Mouse (Mus musculus) olfactory bulb, adult 2 months (tissue): ENCODE data around the gene Spdef. TPM values are rescaled to one million over a fixed set of nuclear protein-coding genes. Genes with fewer than 3 reads are reported as not detected.

Experiments
- H3K27ac ChIP-seq: fragments of 200-500 bp; 2 replicates; pipeline ENCODE4 v1.5.1; 2012; ENCODE audit warnings: low read depth, low read length; ENCODE audit not compliant: insufficient read depth
- H3K4me1 ChIP-seq: fragments of 200-500 bp; 2 replicates; pipeline ENCODE4 v1.6.1; 2012; ENCODE audit warnings: low read length; ENCODE audit not compliant: control insufficient read depth, insufficient read depth
- H3K4me3 ChIP-seq: fragments of 200-500 bp; 2 replicates; pipeline ENCODE4 v1.5.1; 2012; ENCODE audit warnings: mild to moderate bottlenecking, low read depth, low read length, moderate library complexity; ENCODE audit not compliant: insufficient read depth
- CTCF ChIP-seq: fragments of 200-500 bp; IDR thresholded peaks from 2 replicates; pipeline ENCODE4 v1.5.1; 2012; ENCODE audit warnings: low read depth, mild to moderate bottlenecking, low read length, moderate library complexity; ENCODE audit not compliant: insufficient read depth
- POLR2A ChIP-seq: fragments of 200-500 bp; IDR thresholded peaks from 2 replicates; pipeline ENCODE4 v1.6.1; 2012; ENCODE audit warnings: mild to moderate bottlenecking, low read depth, low read length, moderate library complexity; ENCODE audit not compliant: insufficient read depth
- WGBS: fragments of 180-500 bp; shearing (Covaris S2); methylation state at CpG from one replicate; pipeline ENCODE4 v1.1.7; 2018; 5-methylcytosine and 5-hydroxymethylcytosine counted together
- polyA plus RNA-seq: library from polyadenylated mRNA; stranded (reverse); fragments of >200 nt; gene quantifications from 2 replicates; pipeline ENCODE4 v1.2.4, GENCODE M21; 2012; ENCODE audit warnings: low replicate concordance; ENCODE audit not compliant: missing spikeins, insufficient read depth, insufficient read length

Spdef gene
- polyA plus RNA-seq, 1 experiment, result not detected

GRCm38 (mm10) chr17:27734344-27735073, 5.8 kb upstream of the Spdef start:
- H3K4me1 ChIP-seq, result no peaks in the 10 kb centered on the region
- H3K27ac ChIP-seq, result no peak overlapping the region
- TF ChIP-seq CTCF (no peak), POLR2A (no peak)
- WGBS, result 51% methylated on average over 13 of the region's 13 CpGs
- H3K4me3 ChIP-seq, result no peak overlapping the region

GRCm38 (mm10) chr17:27732694-27733093, 3.9 kb upstream of the Spdef start:
- WGBS, result 91% methylated on average over 3 of the region's 3 CpGs
- no peaks in the 10 kb centered on the region for H3K4me1 ChIP-seq
- no peak overlapping the region for H3K27ac ChIP-seq
- TF ChIP-seq CTCF, result no peak
- no peak for TF ChIP-seq POLR2A
- no peak overlapping the region for H3K4me3 ChIP-seq

- 82% methylated on average over 5 of the region's 5 CpGs for WGBS
- Histone ChIP-seq H3K27ac (no peak overlapping the region), H3K4me3 (no peak overlapping the region), H3K4me1 (no peaks in the 10 kb centered on the region)
- TF ChIP-seq CTCF, result no peak
- TF ChIP-seq POLR2A, result no peak
These were observed 3.4 kb upstream of the Spdef start for GRCm38 (mm10) chr17:27732152-27732551.

GRCm38 (mm10) chr17:27726527-27726926, 2.2 kb downstream of the Spdef start:
- H3K4me3 ChIP-seq, result no peak overlapping the region
- no peak for TF ChIP-seq POLR2A
- 60% methylated on average over 7 of the region's 7 CpGs for whole genome bisulfite sequencing
- H3K4me1 ChIP-seq, result peaks cover 16% of the 10 kb centered on the region
- no peak overlapping the region for H3K27ac ChIP-seq

- no peak overlapping the region for H3K27ac ChIP-seq
These were observed 3.3 kb downstream of the Spdef start for GRCm38 (mm10) chr17:27725412-27725811.

GRCm38 (mm10) chr17:27725011-27725410, 3.7 kb downstream of the Spdef start:
- 45% methylated on average over 10 of the region's 10 CpGs for WGBS
- Histone ChIP-seq H3K27ac (no peak overlapping the region), H3K4me1 (peaks cover 16% of the 10 kb centered on the region), H3K4me3 (no peak overlapping the region)
- TF ChIP-seq POLR2A, result no peak
- TF ChIP-seq CTCF, result no peak

More at GRCm38 (mm10) chr17:27725412-27725811, 3.3 kb downstream of the Spdef start:
- H3K4me1 ChIP-seq, result peaks cover 16% of the 10 kb centered on the region
- TF ChIP-seq POLR2A (no peak), CTCF (no peak)
- H3K4me3 ChIP-seq, result no peak overlapping the region
- WGBS, result 40% methylated on average over 10 of the region's 10 CpGs

- H3K4me3 ChIP-seq, result no peak overlapping the region
- no peak overlapping the region for H3K27ac ChIP-seq
- WGBS, result 81% methylated on average over 3 of the region's 3 CpGs
- TF ChIP-seq CTCF, result no peak
- TF ChIP-seq POLR2A, result no peak
- H3K4me1 ChIP-seq, result peaks cover 16% of the 10 kb centered on the region
These were observed 4.4 kb downstream of the Spdef start for GRCm38 (mm10) chr17:27724327-27724726.

GRCm38 (mm10) chr17:27721125-27721664, 7.6 kb downstream of the Spdef start:
- WGBS, result 72% methylated on average over 9 of the region's 9 CpGs
- Histone ChIP-seq H3K27ac (no peak overlapping the region), H3K4me1 (peaks cover 34% of the 10 kb centered on the region), H3K4me3 (no peak overlapping the region)
- TF ChIP-seq CTCF, result no peak
- TF ChIP-seq POLR2A, result no peak

- Histone ChIP-seq H3K4me1 (peaks cover 26% of the 10 kb centered on the region), H3K27ac (no peak overlapping the region), H3K4me3 (no peak overlapping the region)
- TF ChIP-seq CTCF, result no peak
- TF ChIP-seq POLR2A, result no peak
- 54% methylated on average over 9 of the region's 9 CpGs for WGBS
These were observed 8.4 kb downstream of the Spdef start for GRCm38 (mm10) chr17:27720326-27720725.

- WGBS, result 83% methylated on average over 14 of the region's 14 CpGs
- no peak overlapping the region for H3K4me3 ChIP-seq
- H3K27ac ChIP-seq, result no peak overlapping the region
- no peak for TF ChIP-seq POLR2A
- TF ChIP-seq CTCF, result no peak
- peaks cover 23% of the 10 kb centered on the region for H3K4me1 ChIP-seq
These were observed 9.1 kb downstream of the Spdef start for GRCm38 (mm10) chr17:27719663-27720062.
